Mouse (Mus musculus) retina, embryonic 14.5 days (tissue): Measurements from ENCODE around the gene Pla2g5.
A peak's percentile ranks its signal among the peaks of the same experiment; 100 is the strongest.
"Not testable (repeated sequence)": the region's sequence is repeated elsewhere in the genome, so short reads cannot be mapped to it uniquely, and the experiment has no call there.

ENCODE experiments used
- DNase-seq: peaks from one replicate; pipeline ENCODE4 v3.0.0-alpha.2; 2015; ENCODE audit warnings: low spot score

Gene Pla2g5

GRCm38 (mm10) chr4:138857576-138857975 lies 5.7 kb downstream of the Pla2g5 start:
- no peak for DNase-seq

DNA sequence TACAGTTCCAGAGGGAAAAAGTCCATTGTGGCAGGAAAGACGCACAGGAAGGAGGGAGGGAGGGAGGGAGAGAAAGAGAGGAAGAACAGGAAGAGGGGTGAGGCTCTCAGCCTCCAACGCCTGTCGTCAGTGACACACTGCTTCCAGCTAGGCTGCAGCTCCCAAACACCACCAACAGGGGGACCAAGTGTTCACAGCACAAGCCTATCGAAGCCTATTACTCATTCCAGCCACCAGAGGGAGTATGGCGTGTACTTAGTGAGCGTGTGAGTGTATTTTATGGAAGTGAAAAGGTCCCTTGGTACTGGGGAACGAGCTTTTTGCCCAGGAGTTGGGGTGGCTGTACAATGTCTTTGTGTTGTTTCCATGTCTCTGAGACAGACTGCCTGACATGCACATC lies 6.8 kb downstream of the Pla2g5 start:
- peak; percentile 91 for DNase-seq

- DNase-seq = no peak
These were observed 8.1 kb downstream of the Pla2g5 start for GRCm38 (mm10) chr4:138855092-138855632.

- DNase-seq = no peak
These were observed 10.3 kb downstream of the Pla2g5 start for GRCm38 (mm10) chr4:138852961-138853360.

- peak; percentile 85 for DNase-seq
These were observed 11.8 kb downstream of the Pla2g5 start for GRCm38 (mm10) chr4:138851463-138851862.

DNA sequence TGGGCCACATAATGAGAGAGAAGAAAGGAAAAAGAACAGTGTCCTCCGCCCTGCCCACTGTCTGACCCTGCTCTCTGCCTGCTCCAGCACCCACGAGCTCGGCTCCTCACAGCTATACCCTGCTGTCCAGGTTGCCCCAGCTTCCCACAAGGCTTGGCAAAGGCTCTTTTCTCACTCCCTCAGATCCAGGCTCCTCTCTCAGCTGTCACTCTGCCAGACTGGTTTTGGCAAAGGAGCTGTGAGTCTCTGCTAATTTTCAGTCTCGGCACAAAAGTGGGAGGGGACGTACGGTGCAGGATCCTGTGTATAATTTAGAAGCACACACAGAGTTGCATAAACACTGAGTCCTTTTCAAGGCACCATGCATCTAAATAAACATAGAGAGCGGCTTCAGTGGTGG lies 21.9 kb downstream of the Pla2g5 start:
- no peak for DNase-seq

DNA sequence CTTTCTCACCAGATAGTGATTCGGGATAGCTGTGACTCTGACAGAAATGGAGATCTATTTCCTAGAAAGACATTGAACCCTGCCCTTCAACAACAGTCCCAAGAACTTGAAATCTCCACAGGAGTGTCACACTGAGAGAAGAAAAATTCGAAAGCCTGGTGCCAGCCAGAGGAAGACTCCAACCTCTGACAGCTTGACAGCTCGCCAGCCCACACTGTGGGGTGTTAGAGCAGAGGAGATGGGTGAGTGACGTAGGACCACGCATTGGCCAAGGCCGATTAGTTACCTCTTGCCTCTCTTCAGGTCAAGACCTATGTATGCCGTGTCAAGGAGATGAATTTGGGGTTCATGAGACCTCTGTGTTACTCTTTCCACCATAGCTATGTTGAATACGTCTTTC lies 22.6 kb downstream of the Pla2g5 start:
- DNase-seq = no peak

DNA sequence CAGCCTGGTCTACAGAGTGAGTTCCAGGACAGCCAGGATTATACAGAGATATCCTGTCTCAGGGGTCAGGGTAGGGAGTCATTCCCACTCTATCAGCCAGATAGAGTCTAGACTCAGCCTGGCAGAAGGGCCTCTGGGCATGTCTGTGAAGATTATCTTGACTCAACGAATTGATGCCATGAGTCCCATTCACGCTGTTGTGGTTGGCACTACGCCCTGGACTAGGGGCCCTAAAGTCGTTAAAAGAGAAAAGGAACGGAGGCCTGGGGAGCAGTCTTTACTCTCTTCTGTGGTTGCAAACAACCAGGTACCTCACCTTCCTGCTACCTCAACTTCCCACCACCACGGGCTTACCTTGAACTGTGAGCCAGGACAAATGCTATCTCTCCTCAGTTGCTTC lies 23.5 kb downstream of the Pla2g5 start:
- no peak for DNase-seq

- DNase-seq = no peak
These were observed 36.1 kb downstream of the Pla2g5 start for GRCm38 (mm10) chr4:138827147-138827546.

DNA sequence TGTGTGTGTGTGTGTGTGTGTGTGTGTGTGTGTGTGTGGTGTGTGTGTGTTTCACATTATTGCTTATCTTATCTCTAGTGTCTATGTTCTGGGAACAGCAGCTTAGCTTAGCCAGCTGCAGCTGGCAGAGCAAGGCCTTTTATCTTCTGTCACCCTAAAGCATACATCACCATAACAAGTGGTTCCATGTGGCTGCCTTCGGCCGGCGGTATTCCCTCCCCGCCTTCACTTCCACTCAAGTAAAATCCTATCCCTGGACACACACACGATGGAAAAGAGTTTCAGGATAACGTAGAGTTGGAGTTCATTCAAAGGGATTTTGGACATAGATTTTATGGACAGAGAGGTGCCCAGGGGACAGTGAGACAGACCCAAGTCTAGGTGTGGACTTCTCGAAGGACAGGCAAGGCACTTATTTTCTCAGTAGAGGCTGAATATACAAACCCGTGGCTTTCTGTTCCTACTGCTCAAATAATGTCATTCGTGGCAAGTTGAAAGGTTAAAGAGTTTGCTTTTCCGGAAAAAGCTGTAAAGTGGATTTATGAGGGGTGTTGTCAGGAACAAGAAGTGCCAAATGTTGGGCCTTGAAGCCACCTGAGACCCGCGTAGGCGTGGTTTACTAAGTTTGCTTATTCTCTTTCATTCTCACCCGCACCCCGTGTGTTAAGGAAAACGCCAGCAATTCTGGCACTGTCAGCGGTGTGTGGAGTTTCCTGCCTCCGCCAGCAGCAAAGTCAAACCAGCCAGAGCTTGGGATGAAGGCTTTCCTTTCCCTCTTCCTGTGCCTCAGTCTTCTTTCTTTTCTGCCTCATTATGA lies 37.3 kb downstream of the Pla2g5 start:
- DNase-seq = no peak

DNA sequence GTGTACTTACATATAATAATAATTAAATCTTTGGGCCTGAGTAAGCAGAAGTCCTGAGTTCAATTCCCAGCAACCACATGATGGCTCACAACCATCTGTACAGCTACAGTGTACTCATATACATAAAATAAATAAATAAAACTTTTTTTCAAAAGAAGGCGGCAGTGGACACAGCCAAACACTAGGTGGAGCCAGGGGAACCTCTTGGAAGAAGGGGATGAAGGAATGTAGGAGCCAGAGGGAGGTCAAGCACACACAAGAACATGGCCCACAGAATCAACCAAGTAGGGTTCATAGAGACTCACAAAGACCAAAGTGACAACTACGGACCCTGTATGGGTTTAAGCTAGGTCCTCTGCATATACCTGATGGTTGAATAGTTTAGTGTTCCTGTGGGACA lies 38.6 kb downstream of the Pla2g5 start:
- no peak for DNase-seq

DNA sequence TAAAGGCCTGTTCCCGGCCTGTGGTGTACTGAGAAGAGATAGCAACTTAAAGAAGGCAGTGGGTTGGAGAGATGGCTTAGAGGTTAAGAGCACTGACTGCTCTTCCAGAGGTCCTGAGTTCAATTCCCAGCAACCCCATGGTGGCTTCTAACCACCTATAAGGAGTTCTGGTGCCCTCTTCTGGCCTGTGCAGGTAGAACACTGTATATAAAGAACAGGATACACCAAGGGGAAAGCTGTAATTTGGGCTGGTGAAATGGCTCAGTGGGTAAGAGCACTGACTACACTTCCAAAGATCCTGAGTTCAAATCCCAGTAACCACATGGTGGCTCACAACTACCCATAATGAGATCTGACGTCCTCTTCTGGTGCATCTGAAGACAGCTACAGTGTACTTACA lies 39.1 kb downstream of the Pla2g5 start:
- not testable (repeated sequence) for DNase-seq

DNA sequence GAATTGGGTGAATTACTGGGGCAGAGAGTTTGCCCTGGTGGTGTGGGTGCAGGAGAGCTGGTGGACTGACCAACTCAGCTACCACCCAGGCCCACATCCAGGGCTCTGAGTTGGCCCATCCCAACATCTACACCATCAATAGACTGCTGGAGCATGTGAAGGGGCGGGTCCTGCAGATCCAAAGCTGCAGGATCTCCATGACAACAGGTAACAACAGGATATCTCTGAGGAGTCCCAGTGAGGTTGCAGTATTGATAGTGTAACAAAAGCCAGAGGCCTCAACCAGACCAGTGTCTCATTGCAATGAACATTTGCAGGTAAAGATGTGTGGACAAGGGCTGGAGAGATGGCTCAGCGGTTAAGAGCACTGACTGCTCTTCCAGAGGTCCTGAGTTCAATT lies 42.2 kb downstream of the Pla2g5 start:
- DNase-seq = no peak

- peak; percentile 69 for DNase-seq
These were observed 44.2 kb downstream of the Pla2g5 start for GRCm38 (mm10) chr4:138819101-138819500.

GRCm38 (mm10) chr4:138817736-138818135 lies 45.5 kb downstream of the Pla2g5 start:
- no peak for DNase-seq

GRCm38 (mm10) chr4:138816166-138816565 lies 47.1 kb downstream of the Pla2g5 start:
- DNase-seq = no peak

DNA sequence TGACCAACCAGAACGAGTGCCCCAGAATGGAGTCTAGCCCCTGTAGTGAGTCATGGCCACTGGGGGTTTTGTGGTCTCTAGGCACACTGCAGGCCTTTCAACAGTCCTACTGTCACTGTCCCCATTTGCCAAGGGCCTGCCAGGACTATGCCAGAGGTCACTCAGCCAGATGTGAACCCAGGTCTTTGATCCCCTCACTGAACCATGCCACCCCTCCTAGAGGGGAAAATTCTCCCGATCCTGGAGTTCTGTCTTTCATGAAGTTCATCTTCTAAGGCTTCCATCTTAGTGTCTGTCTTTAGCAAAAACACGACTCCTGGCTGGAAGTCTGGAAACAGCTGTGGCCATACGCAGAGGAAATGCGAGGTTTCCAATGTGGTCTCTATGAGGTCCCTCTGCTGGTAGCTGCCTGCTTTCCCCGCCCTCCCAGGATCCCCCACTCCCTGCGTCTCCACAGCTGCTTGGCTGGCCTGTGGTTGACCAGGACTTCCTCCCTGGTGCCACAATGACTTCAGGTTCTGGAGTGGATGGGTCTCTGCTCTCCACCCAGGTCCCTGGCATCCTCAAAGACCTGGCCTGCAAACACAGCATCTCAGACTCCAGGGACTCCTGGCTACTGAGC lies 56.3 kb downstream of the Pla2g5 start:
- DNase-seq = no peak

GRCm38 (mm10) chr4:138806160-138806559 lies 57.1 kb downstream of the Pla2g5 start:
- no peak for DNase-seq

- DNase-seq = no peak
These were observed 58.0 kb downstream of the Pla2g5 start for GRCm38 (mm10) chr4:138805248-138805647.

- no peak for DNase-seq
These were observed 60.4 kb downstream of the Pla2g5 start for GRCm38 (mm10) chr4:138802917-138803316.

DNA sequence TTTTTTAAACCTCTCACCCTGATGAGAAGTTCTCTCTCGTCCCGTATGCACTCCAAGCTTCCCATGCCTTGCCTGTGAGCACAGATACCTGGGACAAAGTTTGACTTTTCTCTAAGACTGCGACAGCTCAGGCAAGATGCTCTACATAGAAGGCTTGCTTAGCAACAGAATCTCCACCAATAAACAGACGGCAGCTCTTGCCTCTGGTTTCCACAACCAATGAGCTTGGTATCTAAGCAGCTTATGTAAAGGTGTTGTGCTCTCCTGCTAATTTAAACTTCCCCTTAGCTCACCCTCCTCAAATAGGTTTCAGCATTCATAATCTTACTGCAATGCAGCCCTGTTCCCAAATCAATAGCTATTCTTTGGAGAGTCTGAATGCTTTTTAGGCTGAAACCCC lies 61.7 kb downstream of the Pla2g5 start:
- DNase-seq = no peak

GRCm38 (mm10) chr4:138800134-138800744 lies 63.0 kb downstream of the Pla2g5 start:
- no peak for DNase-seq

DNA sequence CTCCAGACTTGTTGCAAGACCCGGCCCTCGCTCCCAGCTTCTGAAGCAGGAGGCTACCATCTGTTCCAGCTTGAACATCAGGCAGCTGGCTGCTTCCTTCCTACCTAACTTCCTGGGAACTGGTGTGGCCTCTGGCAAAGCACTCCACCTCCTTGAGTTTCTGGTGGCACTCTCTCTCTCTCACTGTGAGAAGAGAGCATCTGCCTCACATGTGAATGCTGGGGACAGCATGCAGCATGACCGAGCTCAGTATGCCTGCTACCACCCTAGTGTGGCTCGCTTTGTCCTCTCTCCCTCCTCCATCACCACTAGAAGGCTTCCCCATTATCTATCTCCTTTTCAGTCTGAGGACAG lies 66.1 kb downstream of the Pla2g5 start:
- peak; percentile 30 for DNase-seq
